Mouse (Mus musculus) midbrain, embryonic 16.5 days (tissue): ENCODE data around the gene Ifih1. TPM values are rescaled to one million over a fixed set of nuclear protein-coding genes. Genes with fewer than 3 reads are reported as not detected.

Source experiments
- ATAC-seq: fragments of 200-750 bp; cut with Nextera tagmentation; 2 replicates; pipeline ENCODE4 v1.8.0; 2017; ENCODE audit warnings: moderate TSS enrichment
- H3K27ac ChIP-seq: fragments of 300-500 bp; sonication (generic); 2 replicates; pipeline ENCODE4 v1.5.1; 2014; ENCODE audit warnings: mild to moderate bottlenecking, low read length, mixed read lengths
- H3K27me3 ChIP-seq: fragments of 300-500 bp; sonication (generic); 2 replicates; pipeline ENCODE4 v1.6.1; 2014; ENCODE audit warnings: low read depth, low read length, mixed read lengths; ENCODE audit not compliant: control insufficient read depth, insufficient read depth
- H3K36me3 ChIP-seq: fragments of 300-500 bp; sonication (generic); 2 replicates; pipeline ENCODE4 v1.6.1; 2014; ENCODE audit warnings: mild to moderate bottlenecking, low read length, moderate library complexity, mixed read lengths; ENCODE audit not compliant: control insufficient read depth, insufficient read depth
- H3K4me1 ChIP-seq: fragments of 300-500 bp; sonication (generic); 2 replicates; pipeline ENCODE4 v1.6.1; 2014; ENCODE audit warnings: mild to moderate bottlenecking, low read length, mixed read lengths; ENCODE audit not compliant: control insufficient read depth, insufficient read depth
- H3K4me2 ChIP-seq: fragments of 300-500 bp; sonication (generic); 2 replicates; pipeline ENCODE4 v1.6.1; 2014; ENCODE audit warnings: mild to moderate bottlenecking, low read length, mixed read lengths
- H3K4me3 ChIP-seq: fragments of 300-500 bp; sonication (generic); 2 replicates; pipeline ENCODE4 v1.5.1; 2014; ENCODE audit warnings: low read depth, mild to moderate bottlenecking, low read length, moderate library complexity, mixed read lengths
- H3K9ac ChIP-seq: fragments of 300-500 bp; sonication (generic); 2 replicates; pipeline ENCODE4 v1.6.1; 2014; ENCODE audit warnings: low read depth, low read length, mixed read lengths
- H3K9me3 ChIP-seq: fragments of 300-500 bp; sonication (generic); replicated peaks from 2 replicates; pipeline ENCODE4 v1.6.1; 2014; ENCODE audit warnings: mild to moderate bottlenecking, low read length, mixed read lengths; ENCODE audit not compliant: control insufficient read depth, poor library complexity, severe bottlenecking
- WGBS: fragments of 180-500 bp; shearing (Covaris S2); extraction: QIAGEN DNeasy Blood & Tissue Kit; methylation state at CpG from one replicate; pipeline ENCODE4 v1.1.7; 2014; 5-methylcytosine and 5-hydroxymethylcytosine counted together
- polyA plus RNA-seq: library from polyadenylated mRNA; unstranded; fragments of >200 nt; fragmentation: Nextera tagmentation; extraction: Ambion mirVana; gene quantifications from 2 replicates; pipeline ENCODE4 v1.2.1, GENCODE M21; 2015

Gene Ifih1
- polyA plus RNA-seq, 1 experiment from 2014 or later = 1.4 TPM

DNA sequence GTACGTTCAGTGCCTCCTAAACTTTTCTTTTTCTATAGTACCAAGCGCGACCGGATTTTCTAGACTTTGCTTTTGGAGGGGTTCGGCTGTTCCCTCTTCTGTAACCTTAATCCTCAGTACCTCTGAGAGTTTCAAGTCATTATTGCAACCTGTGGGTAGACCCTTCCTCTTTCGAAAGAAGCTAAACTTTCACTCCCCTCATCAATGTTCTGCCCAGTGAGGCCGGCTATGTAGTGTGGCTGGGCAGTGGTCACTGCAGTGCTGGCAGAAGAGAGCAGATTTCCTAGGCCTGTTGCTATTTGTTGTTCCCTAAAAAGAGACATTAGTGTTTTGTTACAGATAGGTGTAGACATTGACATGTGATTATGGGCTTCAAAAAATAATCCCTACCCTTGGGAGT lies 18.8 kb upstream of the Ifih1 start:
- Histone ChIP-seq H3K9me3 (no peaks in the 10 kb centered on the region), H3K4me3 (peak overlapping the region; percentile 79; the same call in 1 of the 2 replicates), H3K27ac (no peak overlapping the region), H3K9ac (no peak overlapping the region), H3K4me2 (peak overlapping the region; percentile 98), H3K36me3 (no peaks in the 10 kb centered on the region), H3K4me1 (peaks cover 2% of the 10 kb centered on the region; the same call in 1 of the 2 replicates), H3K27me3 (no peaks in the 10 kb centered on the region)
- WGBS = 58% methylated on average over 7 of the region's 7 CpGs
- ATAC-seq = no peak

DNA sequence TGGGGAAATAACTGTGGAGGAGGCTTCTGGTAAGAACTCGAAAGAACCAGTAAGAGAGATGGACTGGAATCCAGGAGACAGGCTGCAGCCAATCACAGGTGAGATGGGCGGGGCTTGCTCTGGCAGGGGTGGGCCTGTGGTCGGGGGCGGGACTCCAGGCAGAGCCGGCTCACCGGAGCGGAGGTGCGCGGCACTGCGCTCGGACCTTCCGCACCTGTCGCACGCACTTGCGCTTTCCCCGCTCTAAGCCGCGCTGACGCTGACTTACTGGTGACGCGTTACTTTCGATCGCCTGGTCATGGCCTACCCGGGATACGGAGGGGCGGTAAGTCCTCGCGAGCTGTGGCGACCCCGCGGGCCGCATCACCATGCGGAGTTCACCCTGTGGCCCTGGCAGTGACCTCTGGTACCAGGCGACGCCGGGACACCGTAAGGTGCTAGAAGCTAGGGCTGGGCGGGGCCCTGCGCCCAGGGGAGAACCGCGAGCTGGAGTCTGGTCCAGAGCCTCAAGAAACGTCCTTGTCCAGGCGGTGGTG lies 18.1 kb upstream of the Ifih1 start, which contains the start of gene Gca:
Gca (plus strand) TSS at position 151 of the 536 bp plus-strand sequence.
- peak within 1 kb of the TSS; percentile 98 for H3K4me2 ChIP-seq
- H3K9ac ChIP-seq = peak within 1 kb of the TSS; percentile 74
- no peak within 1 kb of the TSS for H3K27ac ChIP-seq
- no peaks in the 10 kb centered on the region for H3K9me3 ChIP-seq
- H3K4me1 ChIP-seq = peaks cover 2% of the 10 kb centered on the region; the same call in 1 of the 2 replicates
- peak; percentile 98 for ATAC-seq
- H3K27me3 ChIP-seq = no peaks in the 10 kb centered on the region
- peak within 1 kb of the TSS; percentile 79 for H3K4me3 ChIP-seq
- under 1% methylated on average over 43 of the region's 43 CpGs for WGBS
- H3K36me3 ChIP-seq = no peaks in the 10 kb centered on the region

DNA sequence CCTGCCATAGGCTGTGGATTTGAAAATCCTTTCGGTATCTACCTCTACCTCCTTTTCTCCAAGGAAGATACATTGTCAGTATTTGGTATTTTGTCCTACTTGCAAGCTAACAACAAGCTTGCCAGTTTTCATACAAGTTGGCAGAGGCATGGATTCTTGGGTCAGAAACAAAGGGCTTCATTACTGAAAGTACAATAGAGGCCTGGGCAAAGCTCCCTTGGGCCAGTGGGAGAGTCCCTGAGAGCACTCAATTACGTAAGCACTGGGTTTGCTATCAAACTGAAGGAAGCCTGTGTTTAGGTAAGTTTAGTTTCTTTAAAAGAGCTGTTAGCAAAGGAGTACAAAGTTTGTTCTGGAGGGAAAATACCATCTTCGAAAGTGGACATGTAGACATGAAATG lies 16.5 kb upstream of the Ifih1 start:
- Histone ChIP-seq H3K9ac (no peak overlapping the region), H3K4me1 (peaks cover 2% of the 10 kb centered on the region; the same call in 1 of the 2 replicates), H3K36me3 (no peaks in the 10 kb centered on the region), H3K9me3 (no peaks in the 10 kb centered on the region), H3K27me3 (no peaks in the 10 kb centered on the region), H3K4me2 (no peak overlapping the region), H3K4me3 (no peak overlapping the region), H3K27ac (no peak overlapping the region)
- ATAC-seq = no peak
- WGBS = 75% methylated on average over 3 of the region's 3 CpGs

DNA sequence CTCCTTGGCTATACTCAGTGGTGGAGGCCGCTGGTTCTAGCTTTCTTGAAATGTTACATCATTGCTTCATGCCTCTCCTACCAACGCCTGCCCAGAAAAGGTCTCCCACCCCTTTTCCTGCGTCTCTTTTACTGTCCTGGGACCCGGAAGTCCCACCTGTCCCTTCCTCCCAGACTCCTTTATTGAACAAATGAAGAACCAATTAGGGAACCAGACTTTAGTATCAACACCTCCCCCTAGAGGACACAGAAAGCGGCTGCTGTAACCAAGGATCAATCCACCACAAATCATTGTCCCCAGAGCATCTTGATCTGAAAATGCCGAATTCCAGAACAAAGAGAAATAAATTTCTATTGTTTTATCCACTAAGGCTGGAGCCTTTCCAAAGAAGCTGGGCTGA lies 14.5 kb upstream of the Ifih1 start:
- ATAC-seq = no peak
- Histone ChIP-seq H3K4me3 (no peak overlapping the region), H3K36me3 (no peaks in the 10 kb centered on the region), H3K27ac (no peak overlapping the region), H3K9ac (no peak overlapping the region), H3K4me1 (peaks cover 2% of the 10 kb centered on the region; the same call in 1 of the 2 replicates), H3K4me2 (no peak overlapping the region), H3K27me3 (no peaks in the 10 kb centered on the region), H3K9me3 (no peaks in the 10 kb centered on the region)
- 58% methylated on average over 6 of the region's 6 CpGs for WGBS

DNA sequence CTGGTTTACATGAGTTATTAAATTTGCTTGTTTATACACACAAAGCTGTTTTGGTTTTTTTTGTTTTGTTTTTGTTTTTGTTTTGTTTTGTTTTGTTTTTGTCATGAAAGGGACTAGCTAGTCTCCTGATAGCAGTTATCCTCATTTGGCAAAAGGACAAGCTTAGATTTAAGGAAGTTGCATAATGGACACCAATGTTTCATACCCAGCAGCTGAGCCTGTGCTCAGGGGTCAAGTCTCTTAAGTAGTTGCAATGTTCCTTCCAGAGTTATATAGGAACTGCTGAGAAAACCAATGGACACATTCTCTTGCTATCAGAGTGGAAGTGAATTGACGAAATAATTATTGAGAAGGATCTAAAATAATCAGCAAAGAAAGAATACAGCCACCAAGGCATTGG lies 10.0 kb upstream of the Ifih1 start:
- Histone ChIP-seq H3K9ac (no peak overlapping the region), H3K27ac (no peak overlapping the region), H3K4me3 (no peak overlapping the region), H3K36me3 (no peaks in the 10 kb centered on the region), H3K27me3 (no peaks in the 10 kb centered on the region), H3K4me2 (no peak overlapping the region), H3K4me1 (no peaks in the 10 kb centered on the region), H3K9me3 (no peaks in the 10 kb centered on the region)
- no peak for ATAC-seq
- WGBS = 87% methylated on average over 1 of the region's 1 CpGs

DNA sequence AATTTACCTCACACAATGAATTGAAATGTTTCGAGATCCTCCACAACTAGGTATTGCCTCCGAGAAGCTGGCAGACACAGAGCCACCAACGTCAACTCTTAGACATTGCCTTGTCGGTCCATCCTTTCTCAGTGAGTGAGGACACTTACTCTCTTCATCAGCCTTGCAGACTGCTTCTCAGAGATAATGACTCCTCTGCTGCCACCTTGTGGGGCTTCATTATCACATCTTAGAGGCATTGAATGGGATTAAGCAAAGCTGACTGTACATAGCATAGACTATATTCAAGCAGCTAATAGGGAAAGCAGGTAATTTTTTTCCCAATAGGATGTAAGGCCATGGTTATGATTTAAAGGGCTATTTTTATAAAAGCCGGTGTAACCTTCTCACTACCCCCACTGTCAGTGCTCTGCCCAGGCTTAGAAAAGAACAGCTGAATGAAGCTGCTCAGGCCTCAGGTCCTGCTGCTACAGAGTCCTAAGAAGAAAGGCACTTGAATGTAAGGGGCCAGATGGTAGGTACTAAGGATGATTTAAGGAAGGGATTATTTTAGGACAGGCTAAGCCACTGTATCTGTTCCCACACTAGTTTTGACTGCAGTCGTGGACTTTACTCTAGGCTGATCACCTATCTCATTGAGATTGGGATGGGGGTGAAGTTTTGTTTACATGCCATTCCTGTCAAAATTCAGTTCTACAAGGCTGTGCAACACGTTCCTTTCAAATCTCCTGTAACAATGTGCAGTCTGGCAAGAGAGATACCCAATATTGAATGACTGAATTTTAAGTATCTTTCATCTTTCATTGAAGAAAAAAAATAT lies 8.7 kb upstream of the Ifih1 start:
- H3K4me1 ChIP-seq = no peaks in the 10 kb centered on the region
- H3K36me3 ChIP-seq = no peaks in the 10 kb centered on the region
- no peak overlapping the region for H3K27ac ChIP-seq
- H3K9me3 ChIP-seq = no peaks in the 10 kb centered on the region
- no peak overlapping the region for H3K9ac ChIP-seq
- no peaks in the 10 kb centered on the region for H3K27me3 ChIP-seq
- peak; percentile 92 for ATAC-seq
- no peak overlapping the region for H3K4me2 ChIP-seq
- 48% methylated on average over 7 of the region's 7 CpGs for WGBS
- H3K4me3 ChIP-seq = no peak overlapping the region

DNA sequence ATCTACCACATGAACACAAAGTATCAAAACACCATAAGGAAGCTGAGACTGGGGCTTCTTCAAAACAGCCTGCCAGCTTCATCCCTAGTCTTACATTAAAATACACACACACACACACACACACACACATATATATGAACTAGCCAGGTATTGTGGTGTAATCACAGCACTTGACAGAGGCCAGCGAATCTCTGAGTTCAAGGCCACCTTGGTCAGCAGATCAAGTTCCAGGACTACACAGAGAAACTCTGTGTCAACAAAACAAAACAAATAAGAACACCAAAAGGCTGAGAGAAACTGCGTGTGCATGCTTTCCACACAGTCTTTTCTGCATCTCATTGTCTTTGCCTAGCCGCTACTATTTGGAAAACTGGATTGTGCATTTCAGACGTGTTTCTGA lies 6.4 kb upstream of the Ifih1 start:
- 82% methylated on average over 4 of the region's 4 CpGs for WGBS
- H3K27ac ChIP-seq = no peak overlapping the region
- no peaks in the 10 kb centered on the region for H3K27me3 ChIP-seq
- no peak for ATAC-seq
- H3K4me2 ChIP-seq = no peak overlapping the region
- no peaks in the 10 kb centered on the region for H3K4me1 ChIP-seq
- H3K9me3 ChIP-seq = no peaks in the 10 kb centered on the region
- H3K4me3 ChIP-seq = no peak overlapping the region
- H3K9ac ChIP-seq = no peak overlapping the region
- H3K36me3 ChIP-seq = no peaks in the 10 kb centered on the region

DNA sequence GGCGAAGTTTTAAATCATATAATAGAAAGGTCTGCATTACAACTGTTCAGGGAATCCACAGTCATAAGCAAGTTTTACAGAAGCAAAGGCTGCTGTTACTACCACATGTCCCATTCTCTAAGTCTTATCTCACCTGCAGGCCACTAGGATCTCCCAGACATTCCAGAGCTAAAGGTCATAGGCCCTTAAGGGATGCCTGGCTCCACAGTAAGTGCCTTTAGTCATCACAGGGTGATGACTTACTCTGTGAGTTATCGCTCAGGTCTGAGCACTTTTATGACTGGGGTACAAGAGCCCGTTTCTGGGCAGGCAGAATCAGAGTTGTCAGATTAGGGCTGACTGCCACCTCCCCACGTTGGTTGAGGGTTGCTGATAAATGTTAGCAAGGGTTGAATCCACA lies 5.8 kb upstream of the Ifih1 start:
- no peaks in the 10 kb centered on the region for H3K4me1 ChIP-seq
- H3K27me3 ChIP-seq = no peaks in the 10 kb centered on the region
- no peak overlapping the region for H3K9ac ChIP-seq
- WGBS = 82% methylated on average over 4 of the region's 4 CpGs
- H3K36me3 ChIP-seq = no peaks in the 10 kb centered on the region
- no peak overlapping the region for H3K4me2 ChIP-seq
- no peaks in the 10 kb centered on the region for H3K9me3 ChIP-seq
- no peak overlapping the region for H3K27ac ChIP-seq
- no peak overlapping the region for H3K4me3 ChIP-seq
- no peak for ATAC-seq

DNA sequence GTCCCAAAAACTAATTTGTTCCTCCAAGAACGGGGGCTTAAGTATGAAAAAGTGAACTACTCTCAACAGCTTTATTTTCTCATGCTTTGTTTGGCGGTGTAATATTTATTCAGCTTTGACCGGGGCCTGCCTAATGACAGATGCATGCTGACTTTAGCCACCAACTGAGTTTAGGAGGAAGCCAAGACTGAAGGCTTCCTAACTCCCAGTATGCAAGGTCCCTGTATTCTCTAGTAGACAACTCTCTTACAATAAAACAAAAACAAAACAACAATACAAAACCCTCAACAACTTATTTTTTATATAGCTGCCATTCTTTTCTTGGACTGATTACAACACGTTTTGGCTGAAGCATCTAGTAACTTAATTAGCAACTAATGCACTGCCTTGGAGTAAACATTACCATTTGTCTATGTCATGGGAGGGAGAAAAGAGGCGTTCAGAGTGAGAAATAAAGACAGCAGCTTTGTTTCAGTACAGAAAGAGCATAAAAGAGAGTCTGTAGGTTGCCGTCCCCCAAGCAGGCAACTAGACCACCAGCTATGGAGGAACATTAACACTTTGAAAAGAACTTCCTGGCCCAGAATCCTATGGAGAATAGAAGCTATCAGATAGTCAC lies 725 bp upstream of the Ifih1 start:
- Histone ChIP-seq H3K4me2 (peak overlapping the region; percentile 84), H3K4me1 (peaks cover 3% of the 10 kb centered on the region; the same call in 1 of the 2 replicates), H3K9me3 (no peaks in the 10 kb centered on the region), H3K36me3 (no peaks in the 10 kb centered on the region), H3K9ac (no peak overlapping the region), H3K4me3 (peak overlapping the region; percentile 42), H3K27me3 (no peaks in the 10 kb centered on the region; the same call in 1 of the 2 replicates), H3K27ac (no peak overlapping the region)
- ATAC-seq = no peak
- 14% methylated on average over 6 of the region's 6 CpGs for WGBS
